Mouse (Mus musculus) left cerebral cortex, adult 8-10 months (tissue): ENCODE data around the gene Hddc3. TPM values are rescaled to one million over a fixed set of nuclear protein-coding genes. Genes with fewer than 3 reads are reported as not detected.
A peak's percentile ranks its signal among the peaks of the same experiment; 100 is the strongest.

ENCODE experiments used
- DNase-seq, 2 experiments: peaks; one replicate each; pipeline ENCODE4 v3.0.0; 2022; ENCODE audit warnings: low spot score in 2 of 2
- total RNA-seq, 4 experiments: library from RNA; stranded (reverse); gene quantifications; 2 replicates each; pipeline ENCODE4 v1.2.4; 2022

Gene Hddc3
- total RNA-seq, 4 experiments from 2014 or later, result 50.5 to 63.4 (median 57.2) TPM

- no peak for DNase-seq
These were observed 26.6 kb downstream of the Hddc3 start for GRCm38 (mm10) chr7:80369461-80369860.

- no peak for DNase-seq
These were observed 27.1 kb downstream of the Hddc3 start for GRCm38 (mm10) chr7:80369967-80370431.

- peak; percentile 73 to 89 for DNase-seq
These were observed 27.7 kb downstream of the Hddc3 start for GRCm38 (mm10) chr7:80370649-80371040.

- peak; percentile 50 to 51 for DNase-seq
These were observed 28.3 kb downstream of the Hddc3 start, which contains the start of gene Man2a2 for GRCm38 (mm10) chr7:80371041-80371751. Gene Man2a2, minus strand, starts transcription at chr7:80371375.

GRCm38 (mm10) chr7:80372166-80372565 lies 29.3 kb downstream of the Hddc3 start:
- no peak for DNase-seq

GRCm38 (mm10) chr7:80372667-80373066 lies 29.8 kb downstream of the Hddc3 start:
- no peak for DNase-seq

GRCm38 (mm10) chr7:80373352-80373751 lies 30.4 kb downstream of the Hddc3 start:
- no peak for DNase-seq

GRCm38 (mm10) chr7:80373850-80374249 lies 30.9 kb downstream of the Hddc3 start:
- DNase-seq, result no peak

GRCm38 (mm10) chr7:80374280-80374679 lies 31.4 kb downstream of the Hddc3 start:
- no peak for DNase-seq

- DNase-seq, result no peak
These were observed 31.8 kb downstream of the Hddc3 start for GRCm38 (mm10) chr7:80374733-80375132.

GRCm38 (mm10) chr7:80375376-80376039 lies 32.6 kb downstream of the Hddc3 start:
- DNase-seq, result no peak

GRCm38 (mm10) chr7:80376192-80376591 lies 33.3 kb downstream of the Hddc3 start:
- no peak for DNase-seq

GRCm38 (mm10) chr7:80377471-80377870 lies 34.6 kb downstream of the Hddc3 start:
- DNase-seq, result peak in 1 of 2 experiments; percentile 74

GRCm38 (mm10) chr7:80379531-80379930 lies 36.6 kb downstream of the Hddc3 start:
- DNase-seq, result no peak

GRCm38 (mm10) chr7:80382919-80383318 lies 40.0 kb downstream of the Hddc3 start:
- no peak for DNase-seq

GRCm38 (mm10) chr7:80386235-80386930 lies 43.5 kb downstream of the Hddc3 start:
- DNase-seq, result peak in 1 of 2 experiments; percentile 90

- DNase-seq, result no peak
These were observed 44.2 kb downstream of the Hddc3 start for GRCm38 (mm10) chr7:80387033-80387632.

- no peak for DNase-seq
These were observed 45.0 kb downstream of the Hddc3 start, which contains the start of gene Fes for GRCm38 (mm10) chr7:80387633-80388543. Gene Fes, minus strand, starts transcription at chr7:80387946.

GRCm38 (mm10) chr7:80392119-80392518 lies 49.2 kb downstream of the Hddc3 start:
- DNase-seq, result no peak

GRCm38 (mm10) chr7:80394600-80394999 lies 51.7 kb downstream of the Hddc3 start:
- DNase-seq, result no peak
